Mouse (Mus musculus): ENCODE measurements at regions not wholly inside any gene's neighbourhood (a gene's known extent, or its start where the extent isn't known, plus 50 kb on each side); places are given as distances from the start of the nearest gene placed in this dataset.
"Not testable (repeated sequence)": the region's sequence is repeated elsewhere in the genome, so short reads cannot be mapped to it uniquely, and the experiment has no call there.

GRCm38 (mm10) chr13:68049731-68050130 lies 186.6 kb downstream of the BC048507 start:
- in situ Hi-C loops (cut with MboI; ENCODE audit: low pct_unique_long_range_greater_than_20kb in 1 of 2, low sequenced_read_pairs in 2 of 2, unreplicated experiment in 1 of 2), result loop anchor here in 1 of 2 experiments (25.0 kb wide), 1 partner anchor 162 kb away; no protein-coding TSS in a partner anchor

GRCm38 (mm10) chr13:68093311-68093710 lies 230.2 kb downstream of the BC048507 start:
- in situ Hi-C loops (cut with MboI; ENCODE audit: low pct_unique_long_range_greater_than_20kb in 1 of 2, low sequenced_read_pairs in 2 of 2, unreplicated experiment in 1 of 2), result not testable (repeated sequence)

GRCm38 (mm10) chr13:68116786-68117185 lies 253.7 kb downstream of the BC048507 start:
- in situ Hi-C loops (cut with MboI; ENCODE audit: low pct_unique_long_range_greater_than_20kb in 1 of 2, low sequenced_read_pairs in 2 of 2, unreplicated experiment in 1 of 2), result not testable (repeated sequence)
